Mouse (Mus musculus): ENCODE data around the gene Olfr509.
"Not testable (repeated sequence)": the region's sequence is repeated elsewhere in the genome, so short reads cannot be mapped to it uniquely, and the experiment has no call there.

The Olfr509 gene

DNA sequence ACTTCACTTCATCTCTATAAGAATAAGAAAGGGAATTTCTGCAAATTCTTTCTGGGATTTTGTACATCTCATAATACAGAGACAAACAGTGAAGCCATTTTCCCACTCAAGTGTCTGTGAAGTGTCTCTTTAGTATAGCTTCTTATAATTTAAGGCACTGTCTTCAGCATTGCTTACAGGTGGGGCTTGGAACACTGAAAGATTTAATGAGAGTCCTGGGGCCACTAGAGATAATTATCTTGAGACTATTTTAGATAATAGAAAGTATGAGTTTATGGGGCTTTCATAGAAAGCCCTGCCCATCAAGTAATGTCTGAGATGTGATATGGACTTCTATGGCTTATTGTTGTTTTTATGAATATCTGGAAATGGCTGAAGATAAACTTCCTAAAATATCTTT is at the start of gene Olfr509:
TSS of gene Olfr509 (minus strand) at position 101 of the 400 bp plus-strand sequence.
- no peak for DNase-seq (ENCODE audit: low spot score in 2 of 2)

GRCm38 (mm10) chr7:108678886-108679285 is 27.2 kb upstream of the Olfr509 start:
- DNase-seq (ENCODE audit: low spot score in 2 of 2) = no peak

GRCm38 (mm10) chr7:108671058-108671457 is 19.4 kb upstream of the Olfr509 start:
- DNase-seq (ENCODE audit: low spot score in 2 of 2) = no peak

DNA sequence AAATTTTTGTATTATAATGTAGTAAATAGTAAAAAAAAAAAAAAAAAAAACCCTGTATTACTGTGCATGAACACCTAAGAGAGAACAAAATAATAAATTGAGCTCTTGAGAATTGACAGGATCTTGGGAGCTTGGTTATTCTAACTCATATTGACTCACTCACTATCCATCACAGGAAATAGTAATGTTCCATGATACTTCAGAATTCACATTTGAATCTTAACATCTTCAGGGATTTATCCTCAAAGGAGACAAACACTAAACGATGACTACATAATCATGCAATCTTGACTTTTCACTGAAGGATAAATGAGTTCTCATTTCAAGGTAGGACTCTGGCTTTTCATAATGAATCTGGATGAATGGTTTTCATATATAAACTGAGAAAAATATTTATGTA is 14.4 kb upstream of the Olfr509 start, which contains the start of gene Olfr510:
TSS of gene Olfr510 (plus strand) at position 301 of the 400 bp plus-strand sequence.
- DNase-seq (ENCODE audit: low spot score in 2 of 2) = no peak

DNA sequence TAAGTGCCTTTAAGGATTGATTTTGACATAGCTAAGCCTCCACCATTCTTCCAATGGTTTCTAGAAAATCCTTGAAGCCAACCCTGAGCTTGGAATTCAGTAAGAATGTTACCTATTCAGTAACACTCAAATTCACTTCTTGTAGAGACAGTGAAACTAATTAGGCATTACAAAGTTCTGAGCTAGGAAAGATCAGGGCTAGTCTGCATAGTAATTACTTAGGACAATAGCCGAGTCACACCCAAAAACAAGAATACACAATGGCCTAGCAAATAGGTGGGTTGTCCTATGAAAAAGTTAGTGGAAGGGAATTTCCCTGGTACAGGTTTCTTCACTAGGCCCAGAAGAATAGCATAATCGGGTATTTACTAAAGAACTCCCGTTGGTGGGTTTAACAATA is 10.7 kb upstream of the Olfr509 start:
- DNase-seq (ENCODE audit: low spot score in 2 of 2) = no peak

GRCm38 (mm10) chr7:108629694-108630093 is 22.0 kb downstream of the Olfr509 start, which contains the start of gene Olfr508:
Gene Olfr508, plus strand, starts transcription at chr7:108629994.
- DNase-seq (ENCODE audit: low spot score in 2 of 2) = no peak

GRCm38 (mm10) chr7:108621514-108621913 is 30.2 kb downstream of the Olfr509 start, which contains the start of gene Olfr507:
Gene Olfr507, plus strand, starts transcription at chr7:108621814.
- no peak for DNase-seq (ENCODE audit: low spot score in 2 of 2)

DNA sequence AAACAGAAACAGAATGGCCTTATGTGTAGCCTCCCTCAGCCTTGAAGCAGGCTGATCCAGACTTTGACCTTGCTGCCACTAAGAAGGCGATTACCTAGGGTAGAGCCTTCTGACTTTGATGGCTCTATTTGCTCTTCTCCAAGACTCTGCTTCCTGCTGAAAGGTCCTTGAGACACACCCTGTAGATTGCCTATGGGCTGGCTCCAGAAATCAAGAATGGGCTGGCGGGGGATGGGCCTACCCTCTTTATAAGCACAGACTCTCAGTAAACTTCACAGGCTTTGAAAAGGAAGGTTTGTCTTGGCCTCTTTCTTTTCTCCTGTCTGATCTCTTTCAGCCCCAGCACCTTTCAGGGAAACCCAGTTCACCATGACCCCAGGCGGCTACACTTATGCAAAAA is 34.9 kb downstream of the Olfr509 start:
- DNase-seq (ENCODE audit: low spot score in 2 of 2) = not testable (repeated sequence)

DNA sequence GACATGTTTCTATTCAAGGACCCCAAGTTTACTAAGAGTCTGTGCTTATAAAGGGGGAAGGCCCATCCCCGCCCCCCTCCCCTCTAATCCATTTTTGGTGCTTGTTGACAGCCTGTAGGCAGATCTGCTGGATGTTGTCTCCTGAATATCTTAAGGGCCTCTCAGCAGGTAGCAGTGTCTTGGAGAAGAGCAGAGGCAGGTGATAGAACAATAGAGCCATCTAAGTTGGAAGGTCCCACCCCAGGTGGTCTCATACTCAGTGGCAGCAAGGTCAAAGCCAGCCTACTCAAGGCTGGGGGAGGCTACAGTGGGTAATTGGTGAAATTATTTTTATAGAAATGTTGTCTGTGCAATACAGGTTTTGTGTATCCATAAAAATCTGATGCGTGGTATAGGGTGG is 37.6 kb downstream of the Olfr509 start:
- no peak for DNase-seq (ENCODE audit: low spot score in 2 of 2)

- DNase-seq (ENCODE audit: low spot score in 2 of 2) = no peak
Measured at GRCm38 (mm10) chr7:108610487-108610886, 41.2 kb downstream of the Olfr509 start, which contains the start of gene Olfr506. Gene Olfr506, plus strand, starts transcription at chr7:108610787.

DNA sequence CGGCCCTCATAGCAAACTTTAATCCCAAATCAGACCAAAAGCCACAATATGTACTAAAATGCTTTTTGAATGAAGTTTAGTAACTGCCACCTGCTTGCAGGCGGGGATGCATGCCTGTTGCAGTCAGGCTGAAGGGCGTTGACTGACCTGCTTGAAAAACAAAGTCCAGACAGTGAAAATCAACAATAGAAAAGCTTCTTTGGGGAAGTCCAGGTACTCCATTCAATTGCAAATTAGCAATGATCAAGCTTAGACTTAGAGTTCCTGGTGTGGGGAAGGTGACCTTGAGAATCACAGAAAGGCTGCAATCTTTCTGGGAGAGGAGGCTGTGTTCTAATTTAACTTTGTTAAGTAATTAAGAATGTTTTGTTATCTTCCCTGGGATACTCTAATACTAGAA is 49.8 kb downstream of the Olfr509 start:
- DNase-seq (ENCODE audit: low spot score in 2 of 2) = not testable (repeated sequence)

Data from urinary bladder, postnatal 36 days (tissue).